Mouse (Mus musculus): Measurements from ENCODE around the gene Akap13. TPM values are rescaled to one million over a fixed set of nuclear protein-coding genes. Genes with fewer than 3 reads are reported as not detected.

Akap13 gene
- total and polyA plus RNA-seq, 3 experiments, result 11.4 to 32.5 (median 27.7) TPM

DNA sequence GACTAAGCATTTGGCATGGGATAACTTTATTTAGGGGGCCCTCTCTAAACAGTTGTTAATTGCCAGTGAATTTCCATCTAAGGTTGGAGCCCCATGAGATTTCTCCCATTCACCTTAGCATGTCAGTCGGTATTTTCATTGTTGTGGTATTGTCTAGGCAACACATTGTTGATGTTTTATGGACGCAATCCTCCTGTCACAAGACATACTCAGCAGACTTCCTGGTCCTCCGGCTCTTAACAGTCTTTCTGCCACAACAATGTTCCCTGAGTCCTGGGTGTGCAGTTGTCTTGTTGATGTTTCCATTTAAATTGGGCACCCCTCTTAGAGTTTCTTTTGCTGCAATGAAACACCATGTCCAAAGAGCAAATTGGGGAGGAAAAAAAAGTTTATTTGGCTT, 177.6 kb downstream of the Akap13 start:
- Histone ChIP-seq H3K27me3 (replicated peaks) (no peaks in the 10 kb centered on the region), H3K4me3 (replicated peaks in 1 of 3; ENCODE audit: low read depth in 2 of 3, low read length in 2 of 3, poor library complexity in 1 of 3) (no peak overlapping the region), H3K4me2 (ENCODE audit: insufficient read depth, low read depth, poor library complexity, severe bottlenecking) (no peak overlapping the region), H3K27ac (ENCODE audit: insufficient read depth, low read depth) (no peak overlapping the region), H3K36me3 (replicated peaks in 1 of 2; ENCODE audit: control insufficient read depth in 1 of 2, insufficient read depth in 1 of 2, low read length in 1 of 2) (peaks cover 0 to 49% of the 10 kb centered on the region in 2 experiments), H3K79me2 (replicated peaks; ENCODE audit: control insufficient read depth, extremely low read depth, insufficient read depth, poor library complexity, severe bottlenecking) (peaks cover 3% of the 10 kb centered on the region; the same call in 1 of the 2 replicates), H3K9ac (ENCODE audit: insufficient read depth, low read depth) (no peak overlapping the region), H3K4me1 (ENCODE audit: control insufficient read depth in 1 of 2, insufficient read depth in 2 of 2) (peaks cover 0 to 26% of the 10 kb centered on the region in 2 experiments; a peak in 2 of 4 replicates), H3K9me3 (replicated peaks; ENCODE audit: low read length) (no peaks in the 10 kb centered on the region)
- DNase-seq (ENCODE audit: extremely low read depth), result no peak
- dilution Hi-C loops (cut with MboI; ENCODE audit: extremely low pct_ligation_motif_present, extremely low pct_unique_long_range_greater_than_20kb, low sequenced_read_pairs) (no loop called here), in situ Hi-C loops (cut with MboI; ENCODE audit: low pct_ligation_motif_present, low pct_unique_long_range_greater_than_20kb, low sequenced_read_pairs) (no loop called here)
- TF ChIP-seq ZKSCAN1 (IDR thresholded peaks at IDR 0.05; ENCODE audit: borderline replicate concordance, low read depth, low read length) (no peak), PAX5 (IDR thresholded peaks at IDR 0.05; ENCODE audit: low read length) (no peak), ZNF384 (IDR thresholded peaks at IDR 0.05; ENCODE audit: low read depth, low read length) (no peak), EP300 (IDR thresholded peaks at IDR 0.05; ENCODE audit: low read length) (no peak), USF2 (conservative IDR thresholded peaks at IDR 0.05; ENCODE audit: low read depth, low read length) (no peak), MAZ (IDR thresholded peaks at IDR 0.05; ENCODE audit: low read depth, low read length) (no peak), ZC3H11A (IDR thresholded peaks at IDR 0.05; ENCODE audit: low read depth, low read length) (no peak), CHD1 (IDR thresholded peaks at IDR 0.05; ENCODE audit: low read depth, low read length) (no peak), NRF1 (IDR thresholded peaks at IDR 0.05; ENCODE audit: low read depth, low read length) (no peak), UBTF (IDR thresholded peaks at IDR 0.05; ENCODE audit: low read depth, low read length) (no peak), IRF4 (IDR thresholded peaks at IDR 0.05; ENCODE audit: low read depth, low read length) (no peak), TCF12 (IDR thresholded peaks at IDR 0.05; ENCODE audit: low read depth, low read length) (no peak), RAD21 (IDR thresholded peaks at IDR 0.05; ENCODE audit: low read depth, low read length) (no peak), BHLHE40 (IDR thresholded peaks at IDR 0.05; ENCODE audit: low read depth, low read length) (no peak), JUND (conservative IDR thresholded peaks at IDR 0.05; ENCODE audit: low read depth, low read length) (no peak), JUN (IDR thresholded peaks at IDR 0.05; ENCODE audit: insufficient read depth, low read depth, low read length) (no peak), ETS1 (conservative IDR thresholded peaks at IDR 0.05; ENCODE audit: low read depth, low read length) (no peak)

DNA sequence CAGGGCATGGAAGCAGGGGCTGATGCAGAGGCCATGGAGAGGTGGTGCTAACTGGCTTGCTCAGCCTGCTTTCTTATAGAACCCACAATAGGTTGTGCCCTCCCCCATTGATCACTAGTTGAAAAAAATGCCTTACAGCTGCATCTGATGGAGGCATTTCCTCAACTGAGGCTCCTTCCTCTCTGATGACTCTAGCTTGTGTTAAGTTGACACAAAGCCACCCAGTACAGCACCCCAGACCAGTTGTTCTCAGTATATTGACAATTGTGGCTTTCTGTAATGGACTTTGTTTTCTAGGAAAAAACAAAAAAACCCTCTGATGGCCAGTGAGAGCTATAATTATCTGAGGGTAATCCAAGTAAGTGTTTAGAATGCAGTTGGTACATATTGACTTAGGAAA, 178.1 kb downstream of the Akap13 start:
- Histone ChIP-seq H3K4me1 (ENCODE audit: control insufficient read depth in 1 of 2, insufficient read depth in 2 of 2) (peaks cover 0 to 26% of the 10 kb centered on the region in 2 experiments; a peak in 2 of 4 replicates), H3K9me3 (replicated peaks; ENCODE audit: low read length) (no peaks in the 10 kb centered on the region), H3K36me3 (replicated peaks in 1 of 2; ENCODE audit: control insufficient read depth in 1 of 2, insufficient read depth in 1 of 2, low read length in 1 of 2) (peaks cover 0 to 46% of the 10 kb centered on the region in 2 experiments), H3K27me3 (replicated peaks) (no peaks in the 10 kb centered on the region), H3K9ac (ENCODE audit: insufficient read depth, low read depth) (no peak overlapping the region), H3K27ac (ENCODE audit: insufficient read depth, low read depth) (no peak overlapping the region), H3K4me2 (ENCODE audit: insufficient read depth, low read depth, poor library complexity, severe bottlenecking) (no peak overlapping the region), H3K79me2 (replicated peaks; ENCODE audit: control insufficient read depth, extremely low read depth, insufficient read depth, poor library complexity, severe bottlenecking) (peaks cover 3% of the 10 kb centered on the region; the same call in 1 of the 2 replicates), H3K4me3 (replicated peaks in 1 of 3; ENCODE audit: low read depth in 2 of 3, low read length in 2 of 3, poor library complexity in 1 of 3) (no peak overlapping the region)
- DNase-seq (ENCODE audit: extremely low read depth), result no peak
- TF ChIP-seq EP300 (IDR thresholded peaks at IDR 0.05; ENCODE audit: low read length) (no peak), MEF2A (IDR thresholded peaks at IDR 0.05; ENCODE audit: borderline replicate concordance, low read depth, low read length) (no peak)
- dilution Hi-C loops (cut with MboI; ENCODE audit: extremely low pct_ligation_motif_present, extremely low pct_unique_long_range_greater_than_20kb, low sequenced_read_pairs) (no loop called here), in situ Hi-C loops (cut with MboI; ENCODE audit: low pct_ligation_motif_present, low pct_unique_long_range_greater_than_20kb, low sequenced_read_pairs) (no loop called here)
